Mouse (Mus musculus): Measurements from ENCODE around the gene Fbp1. TPM values are rescaled to one million over a fixed set of nuclear protein-coding genes. Genes with fewer than 3 reads are reported as not detected.
"Not testable (repeated sequence)": the region's sequence is repeated elsewhere in the genome, so short reads cannot be mapped to it uniquely, and the experiment has no call there.

Fbp1 gene
- total RNA-seq (2021) = under 1 TPM in 1 of 2 experiments, not detected in 1; 0.39 TPM

- DNase-seq (ENCODE audit: extremely low spot score in 1 of 2, low spot score in 1 of 2) = no peak
Measured at GRCm38 (mm10) chr13:62887712-62888441, at the start of gene Fbp1. Gene Fbp1, minus strand, starts transcription at chr13:62888282.

- no peak for DNase-seq (ENCODE audit: extremely low spot score in 1 of 2, low spot score in 1 of 2)
Measured at GRCm38 (mm10) chr13:62932452-62932851, 44.4 kb upstream of the Fbp1 start.

- no peak for DNase-seq (ENCODE audit: extremely low spot score in 1 of 2, low spot score in 1 of 2)
Measured at GRCm38 (mm10) chr13:62929766-62930389, 41.8 kb upstream of the Fbp1 start.

GRCm38 (mm10) chr13:62929144-62929543 is 41.1 kb upstream of the Fbp1 start:
- not testable (repeated sequence) for DNase-seq (ENCODE audit: extremely low spot score in 1 of 2, low spot score in 1 of 2)

- no peak for DNase-seq (ENCODE audit: extremely low spot score in 1 of 2, low spot score in 1 of 2)
Measured at GRCm38 (mm10) chr13:62927470-62927869, 39.4 kb upstream of the Fbp1 start.

GRCm38 (mm10) chr13:62926479-62926878 is 38.4 kb upstream of the Fbp1 start:
- peak in 1 of 2 experiments; percentile 54 for DNase-seq (ENCODE audit: extremely low spot score in 1 of 2, low spot score in 1 of 2)

GRCm38 (mm10) chr13:62923182-62923581 is 35.1 kb upstream of the Fbp1 start:
- DNase-seq (ENCODE audit: extremely low spot score in 1 of 2, low spot score in 1 of 2) = no peak

GRCm38 (mm10) chr13:62922645-62923044 is 34.6 kb upstream of the Fbp1 start:
- no peak for DNase-seq (ENCODE audit: extremely low spot score in 1 of 2, low spot score in 1 of 2)

- peak; percentile 76 to 96 for DNase-seq (ENCODE audit: extremely low spot score in 1 of 2, low spot score in 1 of 2)
Measured at GRCm38 (mm10) chr13:62919647-62920341, 31.7 kb upstream of the Fbp1 start.

- DNase-seq (ENCODE audit: extremely low spot score in 1 of 2, low spot score in 1 of 2) = no peak
Measured at GRCm38 (mm10) chr13:62917416-62918110, 29.5 kb upstream of the Fbp1 start.

GRCm38 (mm10) chr13:62916675-62917074 is 28.6 kb upstream of the Fbp1 start:
- DNase-seq (ENCODE audit: extremely low spot score in 1 of 2, low spot score in 1 of 2) = no peak

- no peak for DNase-seq (ENCODE audit: extremely low spot score in 1 of 2, low spot score in 1 of 2)
Measured at GRCm38 (mm10) chr13:62911575-62911974, 23.5 kb upstream of the Fbp1 start.

GRCm38 (mm10) chr13:62910206-62910605 is 22.1 kb upstream of the Fbp1 start:
- no peak for DNase-seq (ENCODE audit: extremely low spot score in 1 of 2, low spot score in 1 of 2)

GRCm38 (mm10) chr13:62909776-62910175 is 21.7 kb upstream of the Fbp1 start:
- DNase-seq (ENCODE audit: extremely low spot score in 1 of 2, low spot score in 1 of 2) = no peak

GRCm38 (mm10) chr13:62908163-62908559 is 20.1 kb upstream of the Fbp1 start:
- no peak for DNase-seq (ENCODE audit: extremely low spot score in 1 of 2, low spot score in 1 of 2)

GRCm38 (mm10) chr13:62907527-62908162 is 19.6 kb upstream of the Fbp1 start:
- DNase-seq (ENCODE audit: extremely low spot score in 1 of 2, low spot score in 1 of 2) = no peak

- no peak for DNase-seq (ENCODE audit: extremely low spot score in 1 of 2, low spot score in 1 of 2)
Measured at GRCm38 (mm10) chr13:62901139-62901538, 13.1 kb upstream of the Fbp1 start.

- DNase-seq (ENCODE audit: extremely low spot score in 1 of 2, low spot score in 1 of 2) = no peak
Measured at GRCm38 (mm10) chr13:62897927-62898646, 10.0 kb upstream of the Fbp1 start.

- DNase-seq (ENCODE audit: extremely low spot score in 1 of 2, low spot score in 1 of 2) = no peak
Measured at GRCm38 (mm10) chr13:62893044-62893842, 5.2 kb upstream of the Fbp1 start.

Data from layer of hippocampus, postnatal 25 days (tissue).